Mouse (Mus musculus): ENCODE data around the gene Atp1a2.

Gene Atp1a2

DNA sequence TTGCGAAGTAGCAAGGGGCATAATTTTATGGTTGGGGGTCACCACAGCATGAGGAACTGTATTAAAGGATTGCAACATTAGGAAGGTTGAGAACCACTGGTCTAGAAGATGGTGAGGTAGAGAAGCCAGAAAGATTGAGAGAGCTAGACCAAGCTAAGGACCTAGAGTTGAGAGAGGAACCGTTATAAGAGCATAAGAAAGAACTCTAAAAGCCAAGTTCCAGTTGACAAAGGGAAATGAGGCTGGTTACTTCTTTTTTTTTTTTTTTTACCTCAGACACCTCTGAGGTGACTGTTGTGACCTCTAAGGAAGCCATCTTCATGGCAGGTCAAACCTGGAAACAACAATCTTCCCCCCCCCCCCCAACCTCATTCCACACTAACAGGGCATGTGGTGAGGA, 7.3 kb upstream of the Atp1a2 start:
- DNase-seq (ENCODE audit: low read depth, low spot score): no peak

- peak; percentile 52 for DNase-seq (ENCODE audit: low read depth, low spot score)
Measured at GRCm38 (mm10) chr1:172304443-172304842, 6.6 kb upstream of the Atp1a2 start.

GRCm38 (mm10) chr1:172302851-172303250, 5.0 kb upstream of the Atp1a2 start:
- no peak for DNase-seq (ENCODE audit: low read depth, low spot score)

GRCm38 (mm10) chr1:172302311-172302710, 4.4 kb upstream of the Atp1a2 start:
- no peak for DNase-seq (ENCODE audit: low read depth, low spot score)

- DNase-seq (ENCODE audit: low read depth, low spot score): peak; percentile 47
Measured at GRCm38 (mm10) chr1:172301180-172301579, 3.3 kb upstream of the Atp1a2 start.

GRCm38 (mm10) chr1:172300247-172300646, 2.4 kb upstream of the Atp1a2 start:
- peak; percentile 18 for DNase-seq (ENCODE audit: low read depth, low spot score)

DNA sequence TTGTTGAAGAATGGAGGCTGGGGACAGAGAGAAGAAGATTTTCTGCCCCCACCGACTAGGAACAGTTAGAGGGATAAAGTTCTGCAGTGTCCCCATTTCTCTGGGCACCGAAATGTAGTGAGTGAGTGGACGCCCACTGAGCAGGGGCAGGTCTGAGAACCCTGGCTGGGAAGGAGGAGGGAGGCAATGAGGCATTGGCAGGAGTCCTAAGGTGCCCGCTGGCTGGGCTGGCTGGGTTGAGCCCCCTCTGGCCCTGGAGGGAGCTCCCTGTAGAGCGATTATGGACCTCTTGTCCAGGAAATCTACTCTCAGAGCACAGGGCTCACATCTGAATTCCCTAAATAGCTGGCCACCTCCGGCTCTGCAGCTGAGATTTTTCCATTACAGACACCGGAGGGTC, 1.7 kb upstream of the Atp1a2 start:
- DNase-seq (ENCODE audit: low read depth, low spot score): peak; percentile 41

GRCm38 (mm10) chr1:172296816-172297510, 901 bp downstream of the Atp1a2 start:
- peak; percentile 48 for DNase-seq (ENCODE audit: low read depth, low spot score)

GRCm38 (mm10) chr1:172295751-172296197, 2.1 kb downstream of the Atp1a2 start:
- DNase-seq (ENCODE audit: low read depth, low spot score): peak; percentile 47

DNA sequence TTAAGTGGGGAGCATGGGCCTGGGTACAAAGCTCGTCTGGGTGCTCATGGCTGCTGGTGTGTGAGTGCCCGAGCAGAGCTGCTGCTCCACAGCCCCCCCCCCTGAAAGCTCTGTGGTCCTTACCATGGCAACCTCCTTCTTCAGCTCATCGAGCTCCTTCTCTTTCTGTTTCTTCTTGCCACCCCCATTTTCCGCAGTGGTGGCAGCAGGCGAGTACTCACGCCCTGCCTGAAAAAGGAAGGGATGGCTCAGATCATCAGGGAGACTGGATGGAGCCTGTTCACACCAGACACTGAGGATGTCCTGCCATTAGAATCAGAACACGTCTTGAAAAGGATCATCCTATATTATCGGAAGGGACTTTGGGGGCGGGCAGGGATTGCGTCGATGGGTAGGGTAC, 4.4 kb downstream of the Atp1a2 start:
- DNase-seq (ENCODE audit: low read depth, low spot score): peak; percentile 65

DNA sequence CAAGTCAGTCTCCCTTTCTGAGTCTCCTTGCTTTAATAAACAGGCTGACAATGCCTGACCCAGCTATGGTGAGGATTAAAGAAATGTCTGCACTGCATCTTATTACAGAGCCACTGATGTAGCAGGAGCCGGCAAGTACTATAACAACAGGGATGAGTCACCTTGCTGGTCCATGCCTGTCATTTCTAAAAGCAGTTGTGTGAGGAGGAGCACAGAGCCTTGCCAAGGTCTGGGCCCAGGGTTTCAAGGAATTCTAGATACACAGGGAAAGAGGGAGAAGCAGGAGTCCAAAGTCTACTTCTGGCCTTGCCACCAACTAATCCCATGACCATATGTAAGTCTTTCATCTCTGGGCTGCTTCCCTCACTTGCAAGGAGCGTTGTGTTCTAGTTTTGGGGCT, 5.0 kb downstream of the Atp1a2 start:
- peak; percentile 80 for DNase-seq (ENCODE audit: low read depth, low spot score)

DNA sequence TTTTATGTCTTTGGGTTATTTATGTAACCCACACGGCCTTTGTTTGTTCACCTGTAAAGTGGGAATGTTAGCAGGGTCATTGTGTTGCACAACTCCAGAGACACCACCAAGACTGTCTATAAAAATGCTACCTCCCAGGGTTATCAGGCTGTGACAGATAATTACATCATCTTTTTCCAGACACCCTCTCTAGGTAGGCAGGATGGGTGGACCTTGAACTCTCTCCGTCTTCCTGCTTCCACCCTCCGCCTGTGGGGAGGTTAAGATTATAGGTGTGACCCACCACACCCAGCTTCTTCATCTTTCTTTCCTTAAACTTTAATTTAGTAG, 8.3 kb downstream of the Atp1a2 start:
- DNase-seq (ENCODE audit: low read depth, low spot score): no peak

- DNase-seq (ENCODE audit: low read depth, low spot score): no peak
Measured at GRCm38 (mm10) chr1:172288900-172289616, 8.8 kb downstream of the Atp1a2 start.

GRCm38 (mm10) chr1:172286740-172287139, 11.1 kb downstream of the Atp1a2 start:
- DNase-seq (ENCODE audit: low read depth, low spot score): no peak

- DNase-seq (ENCODE audit: low read depth, low spot score): no peak
Measured at GRCm38 (mm10) chr1:172284221-172284620, 13.6 kb downstream of the Atp1a2 start.

GRCm38 (mm10) chr1:172283073-172283472, 14.8 kb downstream of the Atp1a2 start:
- no peak for DNase-seq (ENCODE audit: low read depth, low spot score)

DNA sequence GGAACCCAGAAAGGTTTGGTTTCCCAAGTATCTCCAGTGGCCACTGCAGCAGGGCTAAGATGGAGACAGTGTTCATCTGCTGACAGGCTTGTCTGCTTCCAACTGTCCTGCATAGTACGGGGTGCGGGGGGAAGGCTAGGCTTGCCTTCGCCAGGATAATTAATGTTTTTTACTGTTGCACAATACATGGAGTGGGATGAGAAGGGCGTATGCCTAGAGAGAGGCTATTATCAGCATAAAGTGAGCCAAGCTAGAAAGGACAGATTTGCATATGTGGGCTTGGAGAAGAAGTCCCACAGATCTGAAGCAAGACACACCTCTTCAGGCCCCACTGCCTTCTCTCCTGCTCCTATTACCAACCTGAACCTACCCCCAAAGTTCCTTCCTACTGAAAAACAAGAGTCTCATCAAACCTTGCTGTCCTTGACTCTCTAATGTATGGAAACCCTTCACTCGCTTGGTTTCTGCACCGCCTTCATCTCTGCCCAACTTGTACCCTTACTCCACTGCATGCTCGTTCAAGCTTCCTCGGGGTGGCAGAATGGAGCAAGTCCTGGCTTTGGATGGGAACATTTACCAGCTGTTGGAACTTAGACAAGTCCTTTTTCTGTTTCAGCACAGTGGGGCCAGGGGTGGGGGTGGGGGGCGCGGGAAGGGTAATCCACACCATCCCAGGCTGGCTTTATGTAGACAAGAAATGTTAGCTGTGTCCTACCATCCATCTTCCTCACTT, 16.2 kb downstream of the Atp1a2 start:
- DNase-seq (ENCODE audit: low read depth, low spot score): peak; percentile 74

DNA sequence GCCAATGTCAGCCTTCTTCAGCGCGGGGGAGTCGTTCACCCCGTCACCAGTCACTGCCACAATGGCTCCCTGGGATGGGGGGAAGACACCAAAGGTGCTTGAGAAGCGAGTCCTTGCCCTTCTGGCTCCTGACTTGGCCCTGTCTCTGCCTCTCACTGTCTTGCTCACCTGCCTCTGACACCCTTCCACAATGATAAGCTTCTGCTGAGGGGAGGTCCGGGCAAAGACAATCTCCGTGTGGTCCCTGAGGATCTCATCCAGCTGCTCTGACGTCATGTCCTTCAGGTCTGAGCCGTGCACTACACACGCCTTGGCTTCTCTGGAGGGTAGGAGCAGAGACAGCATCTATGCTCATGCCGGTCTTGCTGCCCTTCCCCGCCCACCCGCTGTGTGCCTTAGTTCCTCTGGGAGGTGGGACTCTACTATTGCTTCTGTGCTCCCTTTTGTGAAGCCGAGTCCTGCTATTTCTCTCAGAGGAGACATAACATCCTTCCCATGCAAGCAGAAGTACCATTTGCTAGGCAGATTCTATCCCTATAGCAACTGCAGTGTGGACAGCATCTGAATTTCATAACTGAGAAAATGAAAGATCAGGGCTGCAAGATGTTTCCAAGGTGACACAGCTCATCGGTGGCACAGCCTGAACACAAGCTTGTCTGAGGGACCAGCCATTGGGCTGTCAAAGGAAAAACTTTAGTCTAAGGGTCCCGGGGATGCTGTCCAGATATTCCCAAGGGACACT, 17.9 kb downstream of the Atp1a2 start:
- peak; percentile 60 for DNase-seq (ENCODE audit: low read depth, low spot score)

- DNase-seq (ENCODE audit: low read depth, low spot score): no peak
Measured at GRCm38 (mm10) chr1:172278328-172278727, 19.5 kb downstream of the Atp1a2 start.

GRCm38 (mm10) chr1:172277172-172277571, 20.7 kb downstream of the Atp1a2 start:
- no peak for DNase-seq (ENCODE audit: low read depth, low spot score)

GRCm38 (mm10) chr1:172274547-172274946, 23.3 kb downstream of the Atp1a2 start:
- no peak for DNase-seq (ENCODE audit: low read depth, low spot score)

DNA sequence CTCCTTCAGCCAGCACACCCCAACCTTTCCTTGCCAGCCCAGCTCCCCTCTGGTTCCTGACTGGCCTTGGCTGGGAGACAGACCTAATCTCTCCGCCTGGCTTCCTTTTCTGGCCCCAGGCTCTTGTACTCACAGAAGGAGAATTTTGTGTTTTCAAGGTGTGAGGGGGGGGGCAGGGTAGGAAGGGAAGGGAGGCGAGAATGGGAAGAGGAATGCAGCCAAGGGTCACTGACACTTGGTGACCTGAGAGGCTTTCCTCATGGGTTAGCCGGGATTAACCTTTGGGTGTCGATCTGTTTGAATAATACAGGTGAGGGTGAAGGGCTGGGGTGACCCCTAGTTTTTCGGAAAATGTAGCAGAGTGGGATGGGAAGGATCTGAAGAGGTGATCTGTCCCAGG, 23.7 kb downstream of the Atp1a2 start:
- DNase-seq (ENCODE audit: low read depth, low spot score): no peak

All from brain, adult 2 months (tissue).